Mouse (Mus musculus) cortical plate, adult 2 months (tissue): ENCODE results near the gene Cep68.

Experiments used
- CTCF ChIP-seq: fragments of 200-500 bp; IDR thresholded peaks from 2 replicates; pipeline ENCODE4 v1.5.1; 2011; ENCODE audit warnings: mild to moderate bottlenecking, control low read depth, low read length; ENCODE audit not compliant: insufficient read depth; ENCODE audit errors: extremely low read depth
- POLR2A ChIP-seq: fragments of 200-500 bp; IDR thresholded peaks from 2 replicates; pipeline ENCODE4 v1.6.1; 2011; ENCODE audit warnings: mild to moderate bottlenecking, low read length, control low read depth; ENCODE audit not compliant: insufficient read depth; ENCODE audit errors: extremely low read depth

- TF ChIP-seq CTCF = no peak
- TF ChIP-seq POLR2A = no peak
Measured at GRCm38 (mm10) chr11:20275974-20276373, 26.7 kb upstream of the Cep68 start.
